25 mouse cellular contexts compared by ENCODE assay signal in genomic region chr11:35325131-35325995, GRCm38 (mm10).
DNase-seq lines count a peak whose midpoint lies in the region; ATAC-seq lines count a peak whose summit lies in the region.
"Had no signal": no experiment of that assay in that cellular context is flagged by ENCODE, and none has a peak within 500 bp of the region (broad histone marks: within the 10 kb centered on the region; RNA-seq: fewer than 3 reads in every experiment).

No protein-coding gene starts in this region.

- H3K36me3 ChIP-seq in kidney, embryonic 15.5 days = no peaks in the 10 kb centered on the region
- H3K36me3 ChIP-seq in embryonic facial prominence, embryonic 13.5 days = no peaks in the 10 kb centered on the region
- H3K36me3 ChIP-seq in hindbrain, embryonic 14.5 days (replicated peaks; ENCODE audit: control insufficient read depth, insufficient read depth) = no peaks in the 10 kb centered on the region
- H3K36me3 ChIP-seq: forebrain, embryonic 12.5 days; G1E; heart, embryonic 12.5 days; midbrain, embryonic 15.5 days had no signal

- peak; percentile 76 for ATAC-seq in kidney, embryonic 15.5 days (replicated peaks; ENCODE audit: low FRiP score)
- no peak for ATAC-seq in embryonic facial prominence, embryonic 13.5 days (ENCODE audit: insufficient number of reproducible peaks, insufficient read depth, low FRiP score, low TSS enrichment, low read depth)
- ATAC-seq in hindbrain, embryonic 14.5 days (ENCODE audit: low FRiP score) = no peak
- ATAC-seq: liver, postnatal 0 days; lung, postnatal 0 days; midbrain, embryonic 15.5 days had no signal

- H3K4me3 ChIP-seq in kidney, embryonic 15.5 days (replicated peaks) = no peak overlapping the region
- no peak overlapping the region for H3K4me3 ChIP-seq in embryonic facial prominence, embryonic 13.5 days
- no peak overlapping the region for H3K4me3 ChIP-seq in hindbrain, embryonic 14.5 days (replicated peaks; ENCODE audit: low read length)
- H3K4me3 ChIP-seq: erythroblast, embryonic 14.5 days; forebrain, embryonic 12.5 days; gastrocnemius, adult 2 months; heart, embryonic 12.5 days; midbrain, embryonic 15.5 days; myocyte had no signal

- H3K9ac ChIP-seq in kidney, embryonic 15.5 days = no peak overlapping the region
- no peak overlapping the region for H3K9ac ChIP-seq in embryonic facial prominence, embryonic 13.5 days
- H3K9ac ChIP-seq in hindbrain, embryonic 14.5 days = no peak overlapping the region
- H3K9ac ChIP-seq: forebrain, embryonic 12.5 days; heart, embryonic 12.5 days; liver, postnatal 0 days; midbrain, embryonic 15.5 days had no signal

- H3K27me3 ChIP-seq in kidney, embryonic 15.5 days = no peaks in the 10 kb centered on the region
- H3K27me3 ChIP-seq in embryonic facial prominence, embryonic 13.5 days = no peaks in the 10 kb centered on the region
- peaks cover 15% of the 10 kb centered on the region; the same call in 1 of the 2 replicates for H3K27me3 ChIP-seq in hindbrain, embryonic 14.5 days (ENCODE audit: control insufficient read depth, insufficient read depth, low read length)
- H3K27me3 ChIP-seq: heart, embryonic 12.5 days had no signal

- H3K4me2 ChIP-seq in kidney, embryonic 15.5 days = no peak overlapping the region
- no peak overlapping the region for H3K4me2 ChIP-seq in embryonic facial prominence, embryonic 13.5 days
- no peak overlapping the region for H3K4me2 ChIP-seq in hindbrain, embryonic 14.5 days (replicated peaks)
- H3K4me2 ChIP-seq: forebrain, embryonic 12.5 days; heart, embryonic 12.5 days; liver, embryonic 11.5 days; midbrain, embryonic 15.5 days had no signal

- 29% methylated on average over 10 of the region's 10 CpGs for WGBS in kidney, embryonic 15.5 days
- 34% methylated on average over 10 of the region's 10 CpGs for WGBS in embryonic facial prominence, embryonic 13.5 days
- WGBS in hindbrain, embryonic 14.5 days = 44% methylated on average over 10 of the region's 10 CpGs

- H3K27ac ChIP-seq in kidney, embryonic 15.5 days = no peak overlapping the region
- H3K27ac ChIP-seq in embryonic facial prominence, embryonic 13.5 days = peak overlapping the region; percentile 17; the same call in 1 of the 2 replicates
- H3K27ac ChIP-seq in hindbrain, embryonic 14.5 days = no peak overlapping the region
- H3K27ac ChIP-seq: forebrain, embryonic 12.5 days; gastrocnemius, adult 2 months; macrophage; midbrain, embryonic 15.5 days had no signal

- DNase-seq in kidney, adult 11 months = no peak
- peak; percentile 10 to 36 for DNase-seq in thymus, adult 18-20 months
- peak; percentile 52 for DNase-seq in thymus, postnatal 4 days
- DNase-seq in gastrocnemius, postnatal 10 days = no peak
- DNase-seq in hindbrain, embryonic 14.5 days (ENCODE audit: low spot score) = no peak
- DNase-seq: adrenal gland, adult 8-10 months; B cell, adult 2 months; cerebellum, adult 2 months; cerebellum, postnatal 36 days; gastrocnemius, adult 2 months; heart, adult 18-20 months; heart, postnatal 10 days; kidney, adult 18-20 months; liver, postnatal 0 days had no signal

- H3K4me1 ChIP-seq in kidney, embryonic 15.5 days = peaks cover 26% of the 10 kb centered on the region
- H3K4me1 ChIP-seq in embryonic facial prominence, embryonic 13.5 days = peaks cover 39% of the 10 kb centered on the region
- no peaks in the 10 kb centered on the region for H3K4me1 ChIP-seq in hindbrain, embryonic 14.5 days (replicated peaks; ENCODE audit: control insufficient read depth, insufficient read depth, low read length)

- no peaks in the 10 kb centered on the region for H3K9me3 ChIP-seq in kidney, embryonic 15.5 days (replicated peaks)
- H3K9me3 ChIP-seq in embryonic facial prominence, embryonic 13.5 days = no peaks in the 10 kb centered on the region
- H3K9me3 ChIP-seq in hindbrain, embryonic 14.5 days (ENCODE audit: control insufficient read depth, low read length) = no peaks in the 10 kb centered on the region
- H3K9me3 ChIP-seq: forebrain, embryonic 12.5 days; midbrain, embryonic 15.5 days had no signal

Comparison
In these comparisons a context has a peak if more than half of its experiments do, and no peak if none do; other contexts are left out.
1. DNase-seq: peak in thymus, adult 18-20 months (2 of 2) and thymus, postnatal 4 days (single experiment); none in kidney, adult 11 months (single experiment), gastrocnemius, postnatal 10 days (single experiment) and hindbrain, embryonic 14.5 days (single experiment).